Mouse (Mus musculus) right cerebral cortex, postnatal 25 days (tissue): ENCODE data around the gene Arid5b.

Experiments
- DNase-seq: peaks from one replicate; pipeline ENCODE4 v3.0.0; 2022

Arid5b gene

DNA sequence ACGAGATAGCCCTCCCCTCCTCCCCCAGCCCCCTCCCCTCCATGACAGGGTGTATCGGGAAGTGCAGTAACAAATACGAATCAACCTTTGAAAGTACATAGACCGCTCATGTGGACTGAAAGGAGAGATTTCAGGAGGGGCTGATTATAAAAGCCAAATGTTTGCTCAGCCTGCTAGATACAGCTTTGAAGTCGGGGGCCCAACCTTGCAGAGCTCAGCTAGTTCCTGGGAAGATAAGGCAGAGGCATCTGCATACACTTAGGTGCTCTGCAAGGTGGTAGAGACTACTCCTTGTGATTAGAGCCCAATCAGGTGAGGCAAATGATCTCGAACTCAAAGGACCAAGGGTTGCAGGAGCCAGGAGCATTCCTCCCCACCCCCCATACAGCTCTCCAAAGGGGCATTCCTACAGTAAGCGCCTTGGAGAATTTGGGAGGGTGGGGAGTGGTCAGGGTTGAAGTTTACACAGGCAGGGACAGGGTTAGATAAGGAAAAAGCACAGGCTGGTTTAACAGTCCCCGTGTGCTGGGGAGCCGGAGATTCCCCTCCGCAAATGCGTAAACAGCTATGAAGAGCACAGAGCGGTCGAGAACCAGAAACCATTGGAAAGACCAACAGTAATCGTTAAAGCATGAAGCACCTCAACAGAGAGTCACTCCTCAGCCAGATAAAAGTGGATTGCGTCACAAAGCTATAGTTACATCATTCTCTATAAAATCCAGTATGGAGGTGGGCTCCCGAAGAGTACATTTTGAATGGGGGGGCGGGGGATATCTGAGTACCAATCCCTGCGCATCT is 47.0 kb downstream of the Arid5b start:
- no peak for DNase-seq

- no peak for DNase-seq
These were observed 47.7 kb downstream of the Arid5b start for GRCm38 (mm10) chr10:68230653-68231384.

- no peak for DNase-seq
These were observed 48.6 kb downstream of the Arid5b start for GRCm38 (mm10) chr10:68229640-68230565.

DNA sequence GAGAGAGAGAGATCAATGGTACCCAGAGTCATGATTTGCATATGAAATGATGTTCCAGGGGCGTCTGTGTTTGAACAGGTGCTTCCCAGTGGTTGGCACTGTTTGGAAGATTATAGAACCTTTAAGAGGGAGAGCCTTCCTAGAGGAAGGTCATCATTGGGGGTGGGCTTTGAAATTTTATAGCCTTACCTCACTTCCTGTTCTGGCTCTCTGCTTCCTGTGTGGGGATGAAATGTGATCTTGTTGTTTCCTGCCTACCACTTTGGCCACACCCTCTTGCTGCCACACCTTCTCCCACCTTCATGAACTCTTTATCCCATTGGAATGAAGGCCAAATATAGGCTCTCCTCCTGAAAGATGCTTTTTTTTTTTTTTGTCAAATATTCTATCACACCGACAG is 55.9 kb downstream of the Arid5b start:
- DNase-seq, result no peak

DNA sequence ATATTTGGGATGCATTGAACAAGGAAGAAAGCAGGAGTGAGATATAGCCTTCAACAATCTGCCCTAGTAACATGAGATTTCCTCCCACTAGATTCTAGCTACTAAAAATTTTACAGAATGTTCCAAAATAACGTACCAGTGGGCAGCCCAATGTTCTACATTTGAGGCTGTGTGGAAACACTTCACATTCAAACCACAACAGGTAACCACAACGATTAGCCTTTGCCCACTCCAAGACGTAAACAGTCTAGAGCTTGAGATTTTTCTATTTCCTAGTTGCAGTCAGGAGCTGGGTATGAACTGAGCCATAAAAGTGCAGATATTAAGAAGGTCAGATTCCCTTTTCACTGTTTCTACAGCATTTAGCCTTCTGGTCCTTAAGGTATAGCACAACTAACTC is 56.5 kb downstream of the Arid5b start:
- no peak for DNase-seq

DNA sequence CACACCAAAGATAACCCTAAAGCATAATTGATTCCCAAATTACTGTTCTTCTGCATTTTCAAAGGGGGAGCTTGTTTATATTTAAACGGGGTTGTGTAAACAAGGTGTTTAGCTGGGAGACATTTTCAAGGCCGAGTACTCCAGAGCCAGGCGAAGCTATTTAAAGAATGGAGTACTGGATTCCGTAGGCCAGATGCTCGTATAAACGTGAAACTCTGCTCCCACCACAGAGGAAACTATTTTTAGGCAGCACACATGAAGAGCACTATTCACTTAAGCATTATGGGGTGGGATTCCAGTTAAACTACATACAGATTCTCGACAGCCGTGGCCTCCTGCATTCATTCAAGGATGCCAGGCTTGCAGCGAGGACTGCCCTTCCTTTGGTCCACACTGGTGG is 59.2 kb downstream of the Arid5b start:
- no peak for DNase-seq

GRCm38 (mm10) chr10:68218678-68219077 is 59.9 kb downstream of the Arid5b start:
- DNase-seq, result no peak

- DNase-seq, result no peak
These were observed 63.6 kb downstream of the Arid5b start for GRCm38 (mm10) chr10:68214809-68215468.

GRCm38 (mm10) chr10:68212061-68212915 is 66.3 kb downstream of the Arid5b start:
- DNase-seq, result no peak

DNA sequence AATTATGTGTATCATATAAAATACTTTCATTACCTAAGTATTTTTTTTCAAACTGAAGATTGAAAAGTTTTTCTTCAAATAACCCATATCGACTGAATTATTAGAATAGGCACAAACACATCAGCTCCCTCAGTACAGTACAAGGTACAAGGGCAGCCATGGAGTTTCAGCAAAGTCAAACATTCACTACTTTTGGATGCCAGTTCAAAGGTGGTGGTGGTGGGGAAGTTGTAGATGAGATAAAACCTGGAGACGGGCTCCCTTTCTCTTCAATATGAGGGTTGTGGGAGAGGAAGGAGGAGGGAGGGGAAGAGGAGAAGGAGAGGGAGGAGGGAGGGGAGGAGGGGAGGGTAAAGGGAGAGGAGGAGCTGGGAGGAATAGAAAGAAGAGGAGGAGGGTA is 67.0 kb downstream of the Arid5b start:
- DNase-seq, result no peak

DNA sequence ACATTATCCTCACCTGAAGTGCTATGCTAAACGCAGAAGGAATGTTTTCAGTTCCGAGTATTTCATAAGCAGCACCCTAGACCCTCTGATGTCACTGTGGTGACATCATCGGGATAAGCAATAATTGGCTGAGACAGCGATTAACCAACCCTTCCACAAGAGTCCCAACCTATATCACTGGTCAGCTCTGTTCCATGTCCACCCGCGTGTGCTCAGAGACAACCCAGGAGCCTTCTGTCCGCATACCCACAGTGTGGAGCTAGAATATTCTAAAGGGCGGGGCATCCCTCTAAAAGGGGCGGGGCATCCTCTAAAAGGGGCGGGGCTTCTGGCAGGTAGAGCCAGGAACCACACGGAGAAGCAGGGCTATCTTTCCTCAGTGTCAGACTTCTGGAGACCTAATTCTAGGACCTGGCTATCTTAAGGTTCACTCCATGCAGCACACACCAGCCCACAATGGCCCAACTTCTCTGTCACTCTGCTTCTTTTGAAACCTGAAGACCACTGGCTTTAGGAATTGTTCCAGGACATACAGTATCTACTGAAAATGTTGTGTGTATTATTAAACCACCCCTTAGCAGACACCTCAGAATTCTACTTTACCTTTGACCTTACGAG is 68.4 kb downstream of the Arid5b start:
- no peak for DNase-seq

GRCm38 (mm10) chr10:68208670-68209065 is 69.9 kb downstream of the Arid5b start:
- no peak for DNase-seq

- no peak for DNase-seq
These were observed 70.5 kb downstream of the Arid5b start for GRCm38 (mm10) chr10:68207803-68208669.

- DNase-seq, result no peak
These were observed 74.1 kb downstream of the Arid5b start for GRCm38 (mm10) chr10:68204391-68204790.

DNA sequence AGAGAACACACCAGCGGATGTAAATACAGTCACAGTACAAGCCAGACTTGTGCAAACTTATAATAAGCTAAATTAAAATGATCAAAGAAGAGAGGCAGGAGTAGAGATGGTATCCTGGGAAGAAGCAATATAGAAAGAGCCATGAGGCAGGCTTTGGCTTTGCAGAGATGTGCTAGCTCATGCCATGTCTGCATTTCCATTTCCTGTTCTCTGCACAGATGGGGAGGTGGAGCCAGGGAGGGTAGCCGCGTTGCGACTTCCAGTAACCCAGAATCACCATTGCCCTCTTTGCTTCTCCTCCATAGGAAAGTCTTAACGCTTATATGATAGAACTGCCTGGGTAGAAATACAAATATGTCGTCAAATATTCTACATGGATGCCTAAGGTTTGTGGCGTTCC is 74.7 kb downstream of the Arid5b start:
- no peak for DNase-seq

DNA sequence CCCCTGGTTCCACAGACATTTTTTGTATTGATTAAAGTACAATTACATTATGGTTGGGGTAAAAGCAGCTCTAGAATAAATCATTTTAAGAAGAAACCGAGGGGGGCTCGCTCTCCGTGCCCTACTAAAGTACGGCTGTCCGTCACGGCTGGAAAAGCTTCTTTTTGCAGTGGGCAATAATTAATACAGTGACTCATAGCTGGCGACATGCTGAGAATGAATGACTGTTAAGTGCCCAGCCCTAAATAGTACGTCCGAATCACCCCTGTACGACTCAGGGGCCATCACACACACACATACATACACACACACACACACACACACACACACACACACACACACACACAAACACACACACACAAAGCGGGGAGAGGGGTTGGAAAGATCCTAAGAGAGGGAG is 75.2 kb downstream of the Arid5b start:
- DNase-seq, result no peak

GRCm38 (mm10) chr10:68199440-68199839 is 79.1 kb downstream of the Arid5b start:
- DNase-seq, result no peak

DNA sequence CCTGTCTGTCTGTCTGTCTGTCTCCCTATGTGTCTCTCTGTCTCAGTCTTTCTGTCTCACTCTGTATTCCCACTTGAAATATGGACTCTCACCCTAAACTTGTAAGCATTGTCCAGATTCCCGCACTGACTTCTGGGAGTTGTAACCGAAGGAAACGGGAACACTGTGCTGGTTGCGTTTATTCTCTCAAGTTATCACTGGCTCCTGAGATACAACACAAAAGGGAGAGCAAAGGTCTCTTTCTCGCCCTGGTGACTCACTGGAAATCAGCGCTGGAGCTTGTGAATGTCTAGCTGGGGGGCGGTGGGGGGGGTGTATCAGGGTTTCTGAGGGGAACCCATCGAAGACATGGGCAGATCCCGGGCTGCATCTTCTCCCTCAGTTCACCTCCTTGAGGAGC is 82.2 kb downstream of the Arid5b start:
- no peak for DNase-seq

DNA sequence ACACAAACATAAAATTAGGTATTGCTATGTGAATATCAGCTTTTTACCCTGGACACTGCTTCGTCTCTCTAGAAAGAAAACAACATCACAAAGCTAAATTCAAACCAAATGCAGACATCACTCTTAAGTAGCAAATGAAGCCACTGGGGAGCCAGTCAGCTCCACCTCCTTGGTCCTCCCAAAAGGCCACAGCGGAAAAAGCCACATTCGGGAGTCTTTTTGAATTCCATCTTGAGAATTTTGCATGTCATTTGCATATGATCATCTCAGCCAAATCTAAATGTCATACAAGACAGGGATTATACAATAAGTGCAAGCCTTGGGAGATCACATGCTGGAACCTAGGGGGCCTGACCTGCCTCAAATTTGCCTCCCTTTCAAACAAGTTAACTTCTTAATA is 85.0 kb downstream of the Arid5b start:
- no peak for DNase-seq

DNA sequence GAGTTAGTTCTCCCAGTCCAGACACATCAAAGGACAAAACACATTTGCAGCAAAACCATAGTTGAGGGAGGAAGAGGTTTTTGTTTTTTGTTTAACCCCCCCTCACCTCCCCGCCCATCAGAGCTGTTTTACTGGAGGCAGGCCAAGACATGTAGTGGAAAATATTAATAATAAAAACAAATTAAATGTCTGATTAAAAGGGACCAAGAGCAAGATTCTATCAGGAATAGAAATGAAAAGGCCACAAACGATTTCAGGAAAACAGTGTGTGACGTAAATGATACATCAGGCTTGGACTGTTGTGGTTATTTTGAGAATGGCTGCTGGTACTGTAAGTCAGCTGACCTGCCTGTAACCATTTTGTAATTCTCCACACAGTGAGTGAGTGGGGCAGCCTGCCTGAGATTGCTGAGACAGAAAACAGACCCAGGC is 85.7 kb downstream of the Arid5b start:
- no peak for DNase-seq
